Mouse (Mus musculus) ovary, adult 18-20 months (tissue): Measurements from ENCODE around the gene Asah2.
A peak's percentile ranks its signal among the peaks of the same experiment; 100 is the strongest.
"Not testable (repeated sequence)": the region's sequence is repeated elsewhere in the genome, so short reads cannot be mapped to it uniquely, and the experiment has no call there.

Experiments
- DNase-seq: peaks from one replicate; pipeline ENCODE4 v3.0.0; 2022; ENCODE audit warnings: low spot score, mixed read lengths

Gene Asah2

GRCm38 (mm10) chr19:32107771-32108306, at the start of gene Asah2:
Gene Asah2 (minus strand): TSS chr19:32108211.
- peak; percentile 71 for DNase-seq

- DNase-seq = no peak
Measured at GRCm38 (mm10) chr19:32157045-32157444, 49.0 kb upstream of the Asah2 start.

- DNase-seq = no peak
Measured at GRCm38 (mm10) chr19:32152529-32152928, 44.5 kb upstream of the Asah2 start.

GRCm38 (mm10) chr19:32148710-32149109, 40.7 kb upstream of the Asah2 start:
- no peak for DNase-seq

GRCm38 (mm10) chr19:32142383-32142782, 34.4 kb upstream of the Asah2 start:
- DNase-seq = no peak

GRCm38 (mm10) chr19:32138361-32139088, 30.5 kb upstream of the Asah2 start:
- no peak for DNase-seq

- DNase-seq = no peak
Measured at GRCm38 (mm10) chr19:32137904-32138303, 29.9 kb upstream of the Asah2 start.

GRCm38 (mm10) chr19:32136888-32137625, 29.0 kb upstream of the Asah2 start:
- DNase-seq = no peak

GRCm38 (mm10) chr19:32131707-32132488, 23.9 kb upstream of the Asah2 start:
- DNase-seq = not testable (repeated sequence)

- DNase-seq = no peak
Measured at GRCm38 (mm10) chr19:32129281-32129680, 21.3 kb upstream of the Asah2 start.

- DNase-seq = no peak
Measured at GRCm38 (mm10) chr19:32127180-32127850, 19.3 kb upstream of the Asah2 start.

- no peak for DNase-seq
Measured at GRCm38 (mm10) chr19:32124155-32124554, 16.1 kb upstream of the Asah2 start.

GRCm38 (mm10) chr19:32123196-32123595, 15.2 kb upstream of the Asah2 start:
- DNase-seq = no peak

- DNase-seq = no peak
Measured at GRCm38 (mm10) chr19:32120798-32121197, 12.8 kb upstream of the Asah2 start.

- DNase-seq = no peak
Measured at GRCm38 (mm10) chr19:32119666-32120065, 11.7 kb upstream of the Asah2 start.

GRCm38 (mm10) chr19:32118496-32118895, 10.5 kb upstream of the Asah2 start:
- DNase-seq = no peak

- DNase-seq = no peak
Measured at GRCm38 (mm10) chr19:32117484-32118018, 9.5 kb upstream of the Asah2 start.

GRCm38 (mm10) chr19:32111866-32112790, 4.1 kb upstream of the Asah2 start:
- DNase-seq = no peak

GRCm38 (mm10) chr19:32106750-32107149, 1.3 kb downstream of the Asah2 start:
- DNase-seq = no peak

- no peak for DNase-seq
Measured at GRCm38 (mm10) chr19:32104217-32104616, 3.8 kb downstream of the Asah2 start.

GRCm38 (mm10) chr19:32102976-32103300, 5.1 kb downstream of the Asah2 start:
- DNase-seq = no peak
